Comparison of ENCODE assay signal across 8 mouse cellular contexts in the genomic region with DNA sequence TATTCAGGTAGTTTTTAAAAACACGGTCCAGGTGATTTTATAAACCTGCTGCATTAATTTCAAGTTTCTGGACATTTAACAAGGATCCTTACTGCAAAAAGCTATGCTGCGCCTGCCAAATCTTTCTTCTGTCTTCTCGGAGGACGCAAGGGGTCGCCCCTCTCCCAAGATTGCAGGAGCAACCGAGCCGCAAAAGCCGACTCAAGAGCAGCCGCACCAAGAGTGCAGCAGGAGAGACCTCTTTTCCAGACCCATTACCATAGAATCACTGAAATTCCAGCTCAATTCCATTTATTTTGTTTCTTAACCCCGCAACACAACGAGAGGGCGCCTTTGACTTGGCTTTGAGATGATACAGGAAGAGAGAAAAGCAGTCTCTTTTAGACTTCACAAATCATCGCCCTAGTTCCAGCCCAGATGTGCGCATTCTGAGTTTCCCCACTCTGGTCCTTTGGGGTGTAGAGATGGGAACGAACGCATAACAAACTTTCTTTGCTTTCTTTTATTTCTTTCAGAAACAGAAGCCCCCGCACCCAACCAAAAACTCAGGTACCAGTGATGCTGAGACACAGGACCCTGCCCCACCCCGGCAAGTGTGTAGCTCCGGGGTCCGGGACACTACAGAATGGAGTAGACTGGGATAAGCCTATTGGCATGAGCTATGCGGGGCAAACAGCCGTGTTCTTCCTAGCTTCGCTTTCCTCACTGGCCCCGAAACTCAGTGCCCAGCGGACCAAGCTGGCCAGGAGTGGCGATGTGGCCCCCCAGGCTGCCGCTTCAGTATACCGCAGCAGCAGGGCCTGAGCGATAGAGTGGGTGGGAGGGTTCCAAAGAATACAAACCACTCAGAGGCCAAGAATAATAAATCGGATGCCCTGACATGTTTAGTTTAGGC. TPM values are rescaled to one million over a fixed set of nuclear protein-coding genes. Genes with fewer than 3 reads are reported as not detected.
DNase-seq lines count a peak whose midpoint lies in the region; ATAC-seq lines count a peak whose summit lies in the region.

No protein-coding gene starts in this region.

- under 1% methylated on average over 30 of the region's 30 CpGs for WGBS in embryonic facial prominence, embryonic 15.5 days
- WGBS in heart, embryonic 10.5 days: 1% methylated on average over 30 of the region's 30 CpGs
- 1% methylated on average over 30 of the region's 30 CpGs for WGBS in limb, embryonic 11.5 days
- under 1% methylated on average over 30 of the region's 30 CpGs for WGBS in midbrain, embryonic 13.5 days

- no peak for ATAC-seq in megakaryocyte, adult 5-6 weeks (ENCODE audit: poor library complexity, severe bottlenecking)
- ATAC-seq in embryonic facial prominence, embryonic 15.5 days (ENCODE audit: insufficient number of reproducible peaks, low FRiP score, low TSS enrichment, low read depth): peak; percentile 59; the same call in 1 of the 2 replicates
- ATAC-seq in limb, embryonic 11.5 days (ENCODE audit: insufficient number of reproducible peaks, low FRiP score, low TSS enrichment, low read depth): peak; percentile 65; the same call in 1 of the 2 replicates
- peak; percentile 67 for ATAC-seq in midbrain, embryonic 13.5 days

- H3K4me3 ChIP-seq in megakaryocyte, embryonic 14.5 days (replicated peaks): peak overlapping the region; percentile 82
- peak overlapping the region; percentile 70 for H3K4me3 ChIP-seq in embryonic facial prominence, embryonic 15.5 days (replicated peaks)
- peak overlapping the region; percentile 69 for H3K4me3 ChIP-seq in heart, embryonic 10.5 days
- peak overlapping the region; percentile 67 for H3K4me3 ChIP-seq in limb, embryonic 11.5 days (ENCODE audit: low read depth, low read length)
- peak overlapping the region; percentile 67 for H3K4me3 ChIP-seq in midbrain, embryonic 13.5 days (replicated peaks)

- peaks cover 34% of the 10 kb centered on the region for H3K4me1 ChIP-seq in megakaryocyte, embryonic 14.5 days
- H3K4me1 ChIP-seq in embryonic facial prominence, embryonic 15.5 days: peaks cover 15% of the 10 kb centered on the region; the same call in 1 of the 2 replicates
- peaks cover 16% of the 10 kb centered on the region; the same call in 1 of the 2 replicates for H3K4me1 ChIP-seq in heart, embryonic 10.5 days
- 0 out of 2 replicates have a peak, but pooled peaks cover 6% of the 10 kb centered on the region for H3K4me1 ChIP-seq in limb, embryonic 11.5 days (ENCODE audit: control insufficient read depth, insufficient read depth, low read length)
- peaks cover 23% of the 10 kb centered on the region for H3K4me1 ChIP-seq in midbrain, embryonic 13.5 days (replicated peaks)

- H3K9ac ChIP-seq in embryonic facial prominence, embryonic 15.5 days: peak overlapping the region; percentile 27
- peak overlapping the region; percentile 67 for H3K9ac ChIP-seq in limb, embryonic 11.5 days (ENCODE audit: low read length)
- H3K9ac ChIP-seq in midbrain, embryonic 13.5 days (replicated peaks): peak overlapping the region; percentile 61

- peaks cover 52% of the 10 kb centered on the region for H3K27me3 ChIP-seq in megakaryocyte, embryonic 14.5 days (replicated peaks)
- peaks cover 18% of the 10 kb centered on the region for H3K27me3 ChIP-seq in embryonic facial prominence, embryonic 15.5 days
- peaks cover 21% of the 10 kb centered on the region; the same call in 1 of the 2 replicates for H3K27me3 ChIP-seq in heart, embryonic 10.5 days (ENCODE audit: insufficient read depth, poor library complexity, severe bottlenecking)
- H3K27me3 ChIP-seq in limb, embryonic 11.5 days (ENCODE audit: control insufficient read depth, insufficient read depth, low read length): no peaks in the 10 kb centered on the region
- H3K27me3 ChIP-seq in midbrain, embryonic 13.5 days: peaks cover 25% of the 10 kb centered on the region
- no peaks in the 10 kb centered on the region for H3K27me3 ChIP-seq in splenic B cell, adult 2 months (ENCODE audit: control insufficient read depth, insufficient read depth, low read length, poor library complexity, severe bottlenecking)

- peak; percentile 89 for DNase-seq in heart, embryonic 10.5 days (ENCODE audit: low spot score)
- DNase-seq in kidney, adult 8-10 months: peak; percentile 23 to 52
- DNase-seq in limb, embryonic 11.5 days (ENCODE audit: low spot score): peak; percentile 94
- DNase-seq in splenic B cell, adult 2 months (ENCODE audit: low read depth, low spot score): peak; percentile 2

- H3K4me2 ChIP-seq in embryonic facial prominence, embryonic 15.5 days (replicated peaks): peak overlapping the region; percentile 95
- peak overlapping the region; percentile 88 for H3K4me2 ChIP-seq in limb, embryonic 11.5 days (ENCODE audit: low read depth, severe bottlenecking)
- peak overlapping the region; percentile 99 for H3K4me2 ChIP-seq in midbrain, embryonic 13.5 days (replicated peaks)

- H3K9me3 ChIP-seq in megakaryocyte, embryonic 14.5 days: no peaks in the 10 kb centered on the region
- H3K9me3 ChIP-seq in embryonic facial prominence, embryonic 15.5 days (replicated peaks): no peaks in the 10 kb centered on the region
- no peaks in the 10 kb centered on the region for H3K9me3 ChIP-seq in heart, embryonic 10.5 days
- no peaks in the 10 kb centered on the region for H3K9me3 ChIP-seq in limb, embryonic 11.5 days (ENCODE audit: control insufficient read depth, low read length)
- H3K9me3 ChIP-seq in midbrain, embryonic 13.5 days: no peaks in the 10 kb centered on the region

- H3K36me3 ChIP-seq in megakaryocyte, embryonic 14.5 days (replicated peaks; ENCODE audit: low read length): no peaks in the 10 kb centered on the region
- H3K36me3 ChIP-seq in embryonic facial prominence, embryonic 15.5 days: no peaks in the 10 kb centered on the region
- H3K36me3 ChIP-seq in heart, embryonic 10.5 days: no peaks in the 10 kb centered on the region
- no peaks in the 10 kb centered on the region for H3K36me3 ChIP-seq in limb, embryonic 11.5 days (ENCODE audit: control insufficient read depth, insufficient read depth, low read length)
- H3K36me3 ChIP-seq in midbrain, embryonic 13.5 days: no peaks in the 10 kb centered on the region
- H3K36me3 ChIP-seq in splenic B cell, adult 2 months (ENCODE audit: control insufficient read depth, insufficient read depth, low read length, poor library complexity, severe bottlenecking): no peaks in the 10 kb centered on the region

- peak overlapping the region; percentile 65 for H3K27ac ChIP-seq in embryonic facial prominence, embryonic 15.5 days (replicated peaks)
- H3K27ac ChIP-seq in heart, embryonic 10.5 days: peak overlapping the region; percentile 39
- H3K27ac ChIP-seq in limb, embryonic 11.5 days (replicated peaks; ENCODE audit: low read depth, low read length): peak overlapping the region; percentile 42; the same call in 1 of the 2 replicates
- no peak overlapping the region for H3K27ac ChIP-seq in midbrain, embryonic 13.5 days

RNA-seq across cellular contexts. Expression of gene Rspo3, which starts 2.6 kb away (rescaled TPM):
- polyA plus RNA-seq in megakaryocyte, embryonic 14.5 days (2012; ENCODE audit: insufficient read depth, low replicate concordance): not detected in 2 replicates
- not detected in 2 replicates for total RNA-seq in megakaryocyte, adult 5-6 weeks (2015)
- 0.18 TPM in 1 of 2 replicates, not detected in the other for total RNA-seq in megakaryocyte, adult 5-6 weeks (2017)
- 13.5 and 16.0 TPM in 2 replicates for polyA plus RNA-seq in embryonic facial prominence, embryonic 15.5 days (2015; fragmentation: Nextera tagmentation; extraction: Ambion mirVana)
- 16.3 and 18.9 TPM in 2 replicates for polyA plus RNA-seq in heart, embryonic 10.5 days (2016; fragmentation: Nextera tagmentation; extraction: Ambion mirVana)
- 21.9 and 25.5 TPM in 2 replicates for polyA plus RNA-seq in limb, embryonic 11.5 days (2014; fragmentation: Nextera tagmentation; extraction: Ambion mirVana)
- 10.7 and 17.9 TPM in 2 replicates for polyA plus RNA-seq in midbrain, embryonic 13.5 days (2015; fragmentation: Nextera tagmentation; extraction: Ambion mirVana)

Comparison
In these comparisons a context has a peak if more than half of its experiments do, and no peak if none do; other contexts are left out.
1. DNase-seq: peak in every context shown above with its lines; median percentile 94 in limb, embryonic 11.5 days; 89 in heart, embryonic 10.5 days; 38 in kidney, adult 8-10 months; 2 in splenic B cell, adult 2 months.
2. RNA of gene Rspo3, which starts 2.6 kb away (polyA plus RNA-seq): 21.9 to 25.5 TPM in limb, embryonic 11.5 days, 10.7 to 17.9 TPM in midbrain, embryonic 13.5 days, 16.3 to 18.9 TPM in heart, embryonic 10.5 days and 13.5 to 16.0 TPM in embryonic facial prominence, embryonic 15.5 days; not detected in megakaryocyte, embryonic 14.5 days; every median in the first group is over 10 times any median in the second.
3. Peak in every context shown above with its lines, with median percentiles within 50 percentile points of each other: H3K4me3 ChIP-seq, H3K4me2 ChIP-seq and H3K9ac ChIP-seq.